Mouse (Mus musculus): ENCODE measurements around the gene Ttc7b. TPM values are rescaled to one million over a fixed set of nuclear protein-coding genes. Genes with fewer than 3 reads are reported as not detected.

Ttc7b gene
- polyA plus RNA-seq, 1 experiment from 2014 or later = 4.6 TPM

GRCm38 (mm10) chr12:100470295-100470694, 50.3 kb downstream of the Ttc7b start:
- H3K9me3 ChIP-seq = no peaks in the 10 kb centered on the region

DNA sequence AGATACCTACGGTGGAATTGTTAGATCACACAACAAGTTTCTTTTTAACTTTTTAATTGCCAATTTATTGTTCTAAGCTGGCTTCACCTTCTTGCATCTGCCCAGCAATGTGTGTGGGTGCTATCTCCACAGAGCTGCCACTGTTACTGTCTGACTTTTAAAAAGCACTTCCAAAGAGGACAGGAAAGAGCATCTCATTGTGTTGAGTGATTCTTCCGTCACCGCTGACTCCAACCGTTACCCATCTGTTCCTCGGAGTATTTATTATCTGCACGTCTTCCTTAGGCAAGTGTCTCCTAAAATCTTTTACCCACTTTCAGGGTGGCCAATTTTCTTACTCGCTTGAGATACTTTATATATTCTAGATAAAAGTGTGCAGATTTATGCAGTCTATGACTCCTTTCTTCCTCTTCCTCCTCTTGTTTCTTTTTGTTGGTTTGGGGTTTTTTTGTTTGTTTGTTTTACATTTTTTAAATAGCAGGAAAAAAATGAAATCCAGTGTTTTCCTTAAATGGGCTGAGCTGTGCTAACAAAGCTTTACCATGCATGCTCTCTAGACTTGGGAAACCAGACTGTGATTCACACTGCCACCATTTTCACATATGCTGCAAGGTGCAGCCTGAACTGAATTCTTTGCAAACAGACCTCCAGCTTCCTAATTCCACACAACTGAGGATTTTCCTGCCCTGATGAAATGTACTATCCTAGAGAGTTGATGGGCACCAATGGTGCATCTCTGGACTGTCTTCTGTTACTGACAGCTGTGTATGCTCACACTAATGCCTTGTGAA, 50.9 kb downstream of the Ttc7b start:
- Histone ChIP-seq H3K27ac (no peak overlapping the region), H3K4me3 (no peak overlapping the region)
- 73% methylated on average over 7 of the region's 7 CpGs for WGBS

More at GRCm38 (mm10) chr12:100470295-100470694, 50.3 kb downstream of the Ttc7b start:
- no peak overlapping the region for H3K9ac ChIP-seq
- no peaks in the 10 kb centered on the region for H3K27me3 ChIP-seq
- H3K27ac ChIP-seq = no peak overlapping the region
- H3K4me3 ChIP-seq = no peak overlapping the region
- no peaks in the 10 kb centered on the region for H3K4me1 ChIP-seq
- no peak for ATAC-seq (ENCODE audit: borderline replicate concordance, extremely low read depth, low FRiP score, low TSS enrichment)
- no peaks in the 10 kb centered on the region for H3K36me3 ChIP-seq
- WGBS = 74% methylated on average over 9 of the region's 9 CpGs
- no peak overlapping the region for H3K4me2 ChIP-seq

GRCm38 (mm10) chr12:100465101-100465715, 55.4 kb downstream of the Ttc7b start:
- ATAC-seq (ENCODE audit: borderline replicate concordance, extremely low read depth, low FRiP score, low TSS enrichment) = no peak
- WGBS = 81% methylated on average over 1 of the region's 4 CpGs

More for the DNA sequence above, 50.9 kb downstream of the Ttc7b start:
- ATAC-seq (ENCODE audit: borderline replicate concordance, extremely low read depth, low FRiP score, low TSS enrichment) = no peak
- no peak overlapping the region for H3K9ac ChIP-seq
- H3K36me3 ChIP-seq = no peaks in the 10 kb centered on the region
- H3K27me3 ChIP-seq = no peaks in the 10 kb centered on the region
- no peaks in the 10 kb centered on the region for H3K9me3 ChIP-seq
- H3K4me1 ChIP-seq = no peaks in the 10 kb centered on the region
- no peak overlapping the region for H3K4me2 ChIP-seq

GRCm38 (mm10) chr12:100457701-100458100, 62.9 kb downstream of the Ttc7b start:
- H3K4me1 ChIP-seq = no peaks in the 10 kb centered on the region
- no peaks in the 10 kb centered on the region for H3K36me3 ChIP-seq
- no peak for ATAC-seq (ENCODE audit: borderline replicate concordance, extremely low read depth, low FRiP score, low TSS enrichment)
- H3K27ac ChIP-seq = no peak overlapping the region
- no peak overlapping the region for H3K4me3 ChIP-seq
- H3K9me3 ChIP-seq = no peaks in the 10 kb centered on the region
- 89% methylated on average over 7 of the region's 7 CpGs for WGBS
- no peak overlapping the region for H3K9ac ChIP-seq
- no peaks in the 10 kb centered on the region for H3K27me3 ChIP-seq
- H3K4me2 ChIP-seq = no peak overlapping the region

More at GRCm38 (mm10) chr12:100465101-100465715, 55.4 kb downstream of the Ttc7b start:
- Histone ChIP-seq H3K4me3 (no peak overlapping the region), H3K9me3 (no peaks in the 10 kb centered on the region), H3K36me3 (no peaks in the 10 kb centered on the region), H3K27ac (no peak overlapping the region), H3K4me2 (no peak overlapping the region), H3K27me3 (no peaks in the 10 kb centered on the region), H3K9ac (no peak overlapping the region), H3K4me1 (no peaks in the 10 kb centered on the region)

- WGBS = 56% methylated on average over 10 of the region's 10 CpGs
- no peaks in the 10 kb centered on the region for H3K4me1 ChIP-seq
- no peak overlapping the region for H3K27ac ChIP-seq
- no peak for ATAC-seq (ENCODE audit: borderline replicate concordance, extremely low read depth, low FRiP score, low TSS enrichment)
- H3K27me3 ChIP-seq = no peaks in the 10 kb centered on the region
- no peak overlapping the region for H3K4me3 ChIP-seq
- no peaks in the 10 kb centered on the region for H3K36me3 ChIP-seq
- H3K9ac ChIP-seq = no peak overlapping the region
- no peaks in the 10 kb centered on the region for H3K9me3 ChIP-seq
- no peak overlapping the region for H3K4me2 ChIP-seq
Measured at GRCm38 (mm10) chr12:100456257-100456975, 64.2 kb downstream of the Ttc7b start.

GRCm38 (mm10) chr12:100455453-100455852, 65.2 kb downstream of the Ttc7b start:
- Histone ChIP-seq H3K4me1 (no peaks in the 10 kb centered on the region), H3K9me3 (no peaks in the 10 kb centered on the region), H3K27me3 (no peaks in the 10 kb centered on the region), H3K36me3 (no peaks in the 10 kb centered on the region), H3K4me2 (no peak overlapping the region), H3K9ac (no peak overlapping the region), H3K4me3 (no peak overlapping the region), H3K27ac (no peak overlapping the region)
- WGBS = 63% methylated on average over 2 of the region's 2 CpGs
- no peak for ATAC-seq (ENCODE audit: borderline replicate concordance, extremely low read depth, low FRiP score, low TSS enrichment)

GRCm38 (mm10) chr12:100447701-100448277, 72.8 kb downstream of the Ttc7b start:
- 76% methylated on average over 12 of the region's 12 CpGs for WGBS
- no peaks in the 10 kb centered on the region for H3K27me3 ChIP-seq
- no peak overlapping the region for H3K4me2 ChIP-seq
- no peak for ATAC-seq (ENCODE audit: borderline replicate concordance, extremely low read depth, low FRiP score, low TSS enrichment)
- H3K9me3 ChIP-seq = no peaks in the 10 kb centered on the region
- no peak overlapping the region for H3K4me3 ChIP-seq
- H3K27ac ChIP-seq = no peak overlapping the region
- H3K4me1 ChIP-seq = no peaks in the 10 kb centered on the region
- 0 out of 2 replicates have a peak, but pooled peaks cover under 1% of the 10 kb centered on the region for H3K36me3 ChIP-seq
- no peak overlapping the region for H3K9ac ChIP-seq

- no peak overlapping the region for H3K4me3 ChIP-seq
- H3K36me3 ChIP-seq = 0 out of 2 replicates have a peak, but pooled peaks cover 3% of the 10 kb centered on the region
- no peaks in the 10 kb centered on the region for H3K4me1 ChIP-seq
- no peak overlapping the region for H3K9ac ChIP-seq
- H3K9me3 ChIP-seq = no peaks in the 10 kb centered on the region
- no peaks in the 10 kb centered on the region for H3K27me3 ChIP-seq
- 70% methylated on average over 6 of the region's 6 CpGs for WGBS
- ATAC-seq (ENCODE audit: borderline replicate concordance, extremely low read depth, low FRiP score, low TSS enrichment) = no peak
- H3K4me2 ChIP-seq = no peak overlapping the region
- peak overlapping the region; percentile 30 for H3K27ac ChIP-seq
Measured at GRCm38 (mm10) chr12:100447161-100447560, 73.5 kb downstream of the Ttc7b start.

DNA sequence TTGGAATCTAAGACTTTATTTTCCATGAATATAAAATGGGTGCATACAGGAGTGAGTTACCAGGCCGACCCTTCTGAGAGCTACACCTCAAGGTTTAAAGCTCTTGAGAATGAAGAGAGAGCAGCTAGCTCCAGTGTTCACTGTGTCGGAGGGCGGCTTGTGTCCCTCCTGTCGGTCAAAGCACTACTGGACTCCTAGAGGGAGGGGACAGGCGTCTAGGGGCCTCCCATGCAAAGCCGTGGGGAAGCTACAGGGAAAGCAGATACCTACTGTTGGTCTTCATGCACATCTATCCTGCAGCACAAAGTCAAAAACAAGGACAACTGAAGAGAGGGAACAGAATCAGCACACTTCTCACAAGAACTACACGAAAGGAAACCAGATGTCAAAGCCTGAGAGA, 74.9 kb downstream of the Ttc7b start:
- 89% methylated on average over 7 of the region's 7 CpGs for WGBS
- Histone ChIP-seq H3K27me3 (no peaks in the 10 kb centered on the region), H3K9me3 (no peaks in the 10 kb centered on the region), H3K36me3 (0 out of 2 replicates have a peak, but pooled peaks cover 3% of the 10 kb centered on the region), H3K9ac (no peak overlapping the region), H3K4me3 (no peak overlapping the region), H3K27ac (no peak overlapping the region), H3K4me2 (no peak overlapping the region), H3K4me1 (no peaks in the 10 kb centered on the region)
- ATAC-seq (ENCODE audit: borderline replicate concordance, extremely low read depth, low FRiP score, low TSS enrichment) = no peak

- no peak for ATAC-seq (ENCODE audit: borderline replicate concordance, extremely low read depth, low FRiP score, low TSS enrichment)
- no peaks in the 10 kb centered on the region for H3K27me3 ChIP-seq
- 0 out of 2 replicates have a peak, but pooled peaks cover 3% of the 10 kb centered on the region for H3K36me3 ChIP-seq
- no peak overlapping the region for H3K4me2 ChIP-seq
- no peak overlapping the region for H3K4me3 ChIP-seq
- H3K9ac ChIP-seq = no peak overlapping the region
- WGBS = 74% methylated on average over 6 of the region's 6 CpGs
- H3K9me3 ChIP-seq = no peaks in the 10 kb centered on the region
- no peaks in the 10 kb centered on the region for H3K4me1 ChIP-seq
- no peak overlapping the region for H3K27ac ChIP-seq
Measured at GRCm38 (mm10) chr12:100445271-100445670, 75.4 kb downstream of the Ttc7b start.

GRCm38 (mm10) chr12:100444671-100445165, 75.9 kb downstream of the Ttc7b start:
- H3K9me3 ChIP-seq = no peaks in the 10 kb centered on the region
- no peak overlapping the region for H3K4me2 ChIP-seq
- WGBS = 85% methylated on average over 3 of the region's 3 CpGs
- H3K4me3 ChIP-seq = no peak overlapping the region
- H3K36me3 ChIP-seq = 0 out of 2 replicates have a peak, but pooled peaks cover 3% of the 10 kb centered on the region
- H3K27ac ChIP-seq = no peak overlapping the region
- H3K9ac ChIP-seq = no peak overlapping the region
- H3K27me3 ChIP-seq = no peaks in the 10 kb centered on the region
- ATAC-seq (ENCODE audit: borderline replicate concordance, extremely low read depth, low FRiP score, low TSS enrichment) = no peak
- no peaks in the 10 kb centered on the region; the same call in 1 of the 2 replicates for H3K4me1 ChIP-seq
